Mouse (Mus musculus) T-cell, adult 2 months (primary cell): Measurements from ENCODE around the gene Klc4.

Experiments used
- DNase-seq: peaks from one replicate; pipeline ENCODE4 v3.0.0; 2022; ENCODE audit warnings: low spot score

Gene Klc4

DNA sequence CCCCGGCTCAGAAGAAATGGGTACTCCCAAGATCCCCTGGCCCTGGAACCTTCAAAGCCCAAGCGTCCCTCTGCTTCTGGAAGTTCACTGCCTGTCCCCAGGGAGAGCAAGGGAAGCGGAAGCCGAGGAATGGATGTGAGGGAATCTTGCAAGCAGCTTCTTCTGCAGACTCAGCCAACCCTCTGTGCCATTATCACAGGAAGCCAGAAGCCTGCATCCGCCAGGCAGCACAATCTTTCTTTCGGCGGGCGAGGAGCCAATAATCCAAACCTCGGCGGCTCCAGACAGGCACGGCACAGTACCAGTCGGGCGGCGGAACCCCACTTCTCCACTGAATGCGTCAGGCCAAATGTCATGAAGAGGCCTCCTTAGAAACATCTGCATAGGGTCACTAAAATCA, 24.5 kb downstream of the Klc4 start:
- no peak for DNase-seq

DNA sequence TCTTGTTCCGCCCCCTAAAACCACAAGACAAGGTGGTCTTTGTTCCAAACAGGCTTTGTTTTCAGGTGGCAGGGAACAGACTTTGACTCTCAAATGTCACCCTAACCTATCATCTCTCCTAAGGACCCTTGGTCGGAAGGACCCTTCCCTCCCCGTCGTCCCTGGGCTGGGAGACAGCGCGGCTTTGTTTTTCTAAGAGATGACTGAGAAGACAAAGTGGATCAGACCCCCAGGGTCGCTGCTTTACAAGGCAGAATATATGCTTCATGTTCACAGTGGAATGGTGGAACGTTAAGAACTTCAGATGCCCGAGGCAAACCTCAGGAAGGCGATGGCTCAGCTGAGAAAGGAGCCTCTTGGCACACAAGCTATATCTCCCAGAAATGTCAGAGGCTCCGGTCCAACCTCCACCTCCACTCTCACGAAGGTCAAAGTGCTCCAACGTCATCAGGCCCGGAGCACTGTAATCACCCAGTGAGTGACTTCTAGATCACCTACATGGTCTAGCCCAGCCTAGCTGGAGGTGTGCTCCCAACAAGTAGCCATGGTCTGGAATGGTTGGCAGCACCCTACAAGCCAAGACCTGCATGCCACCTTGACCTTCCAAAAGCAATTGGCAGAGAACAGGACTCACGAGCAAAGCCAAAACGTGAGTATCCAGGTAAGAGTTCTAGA, 26.0 kb downstream of the Klc4 start:
- no peak for DNase-seq

DNA sequence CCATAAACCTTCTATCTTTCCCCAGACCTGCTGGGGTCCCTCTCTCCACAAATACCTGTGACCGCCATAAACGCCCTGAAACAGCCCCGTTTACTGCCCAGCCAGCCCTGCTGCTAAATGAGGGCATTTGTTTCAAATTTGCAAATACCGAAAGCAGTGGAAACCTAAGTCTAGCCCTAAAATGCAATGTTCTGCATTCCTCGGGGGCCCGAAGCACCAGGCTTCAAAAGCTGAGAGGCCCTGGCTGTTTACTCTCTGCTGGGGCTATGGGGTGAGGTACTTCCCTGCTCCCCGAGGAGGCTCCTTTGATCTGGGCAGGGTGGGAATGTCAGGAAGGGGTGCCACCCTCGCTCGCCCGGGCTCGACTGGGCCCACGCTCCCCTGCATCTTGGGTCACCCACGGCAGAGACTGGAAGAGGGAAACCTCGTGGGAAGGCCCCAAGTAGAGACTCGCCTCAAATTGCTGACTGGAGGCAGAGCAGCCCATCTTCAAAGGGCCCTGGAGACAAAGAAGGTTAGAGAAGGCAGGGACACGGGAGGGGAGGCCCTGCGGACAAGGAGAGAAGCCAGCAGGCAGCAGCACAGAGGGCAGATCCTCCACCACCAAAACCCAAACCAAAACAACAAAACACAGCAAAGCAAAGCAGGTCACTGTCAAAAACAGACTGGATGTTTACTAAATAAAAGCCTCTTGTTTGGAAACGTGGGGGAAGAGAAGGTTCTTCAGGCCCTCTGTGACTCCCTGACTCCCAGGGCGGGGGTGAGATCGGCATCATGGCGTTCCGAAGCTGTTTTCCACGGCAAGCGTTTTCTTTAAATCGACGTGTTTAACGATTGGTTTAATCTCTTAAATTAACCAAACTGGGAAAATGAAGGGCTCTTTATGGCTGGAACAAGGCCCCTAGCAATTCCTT, 26.8 kb downstream of the Klc4 start:
- no peak for DNase-seq

DNA sequence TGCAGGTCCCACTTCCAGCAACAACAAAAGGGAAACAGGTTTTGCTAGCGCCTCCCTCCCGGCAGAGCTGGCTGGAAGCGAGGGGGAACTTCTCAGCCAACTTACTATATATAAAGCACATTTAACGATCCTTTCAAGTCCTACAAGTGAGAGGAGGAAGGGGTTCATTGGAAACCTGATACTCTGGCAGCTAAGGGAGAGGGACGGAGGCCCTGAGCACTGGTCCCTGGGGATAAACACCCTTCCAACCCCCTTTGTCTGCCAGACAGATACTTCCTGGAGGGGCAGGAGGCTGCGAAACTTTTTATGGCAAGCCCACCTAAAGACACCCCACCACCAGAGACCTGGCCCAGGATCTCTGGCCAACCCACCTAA, 27.4 kb downstream of the Klc4 start:
- no peak for DNase-seq

DNA sequence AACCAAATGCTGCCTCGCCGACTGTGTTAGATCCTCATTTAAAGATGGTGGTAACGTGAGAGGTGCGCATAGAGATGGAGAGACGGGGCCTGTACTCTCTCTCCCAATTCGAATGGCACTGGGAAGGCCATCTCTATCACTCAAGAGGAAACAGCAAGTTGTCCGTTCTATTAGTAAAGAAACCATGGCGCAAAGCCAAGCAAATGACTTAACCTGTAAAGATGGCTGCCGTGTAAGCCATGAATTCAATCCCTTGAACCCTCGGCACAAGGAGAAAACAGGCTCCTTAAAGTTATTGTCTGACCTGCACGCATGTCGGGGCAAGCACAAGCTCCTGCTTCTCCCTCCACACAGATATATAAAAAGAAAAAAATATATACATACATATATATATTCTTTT, 28.0 kb downstream of the Klc4 start:
- no peak for DNase-seq

DNA sequence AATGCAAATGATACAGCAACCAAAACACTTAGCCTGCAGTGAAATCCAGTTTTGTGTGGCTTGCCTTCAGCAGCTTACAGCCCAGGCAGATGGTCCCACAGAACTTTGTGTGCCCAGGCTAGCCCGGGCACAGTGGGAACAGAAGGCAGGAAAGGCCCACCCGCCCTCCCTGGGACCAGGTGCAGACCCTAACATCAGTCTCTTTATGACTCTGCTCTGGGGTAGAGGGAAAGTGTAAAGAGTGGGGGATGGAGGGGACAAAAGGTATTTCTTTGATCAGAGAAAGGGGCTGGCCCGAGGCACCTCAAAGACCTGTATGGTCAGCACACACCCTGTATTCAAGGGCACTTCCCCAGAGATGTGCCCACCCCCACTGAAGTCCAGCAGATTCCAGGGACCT, 32.6 kb downstream of the Klc4 start:
- DNase-seq: no peak

DNA sequence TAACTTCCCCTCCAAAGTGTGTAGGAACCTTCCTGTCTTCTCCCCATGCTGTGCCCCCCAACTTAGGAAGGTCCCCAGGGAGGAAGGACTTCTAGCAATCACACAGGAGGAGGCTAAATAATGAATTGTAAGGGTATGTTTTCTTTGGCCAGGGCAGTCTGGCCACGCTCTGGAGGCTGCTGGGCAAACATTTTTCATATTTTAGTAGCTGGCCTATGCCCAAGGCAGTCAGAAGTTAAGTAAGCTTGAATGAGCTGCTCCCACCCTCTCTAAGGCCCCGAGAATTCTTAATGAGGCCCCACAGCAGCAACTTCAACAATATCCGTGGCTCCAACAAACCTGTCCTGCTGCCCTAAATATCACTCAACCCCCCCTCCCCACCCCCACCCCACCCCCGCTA, 33.0 kb downstream of the Klc4 start:
- DNase-seq: no peak

DNA sequence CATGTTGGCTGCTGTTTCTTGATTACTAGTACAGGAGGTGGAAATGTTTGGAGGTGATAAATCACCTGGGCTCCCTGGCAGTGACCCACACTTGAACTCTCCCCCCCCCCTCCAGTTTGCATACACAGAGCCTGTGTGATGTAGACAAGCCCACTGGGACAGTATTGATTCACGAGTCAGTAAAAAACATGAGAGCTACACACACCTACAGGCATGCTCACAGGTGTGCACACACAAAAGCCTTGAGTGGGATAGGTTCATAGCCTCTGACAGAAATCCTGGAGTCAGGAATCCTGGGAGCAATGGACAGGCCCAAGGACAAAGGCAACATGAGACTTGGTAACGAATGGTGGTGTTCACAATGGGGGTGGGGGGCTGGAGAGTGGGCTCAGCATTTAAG, 33.6 kb downstream of the Klc4 start:
- DNase-seq: no peak

DNA sequence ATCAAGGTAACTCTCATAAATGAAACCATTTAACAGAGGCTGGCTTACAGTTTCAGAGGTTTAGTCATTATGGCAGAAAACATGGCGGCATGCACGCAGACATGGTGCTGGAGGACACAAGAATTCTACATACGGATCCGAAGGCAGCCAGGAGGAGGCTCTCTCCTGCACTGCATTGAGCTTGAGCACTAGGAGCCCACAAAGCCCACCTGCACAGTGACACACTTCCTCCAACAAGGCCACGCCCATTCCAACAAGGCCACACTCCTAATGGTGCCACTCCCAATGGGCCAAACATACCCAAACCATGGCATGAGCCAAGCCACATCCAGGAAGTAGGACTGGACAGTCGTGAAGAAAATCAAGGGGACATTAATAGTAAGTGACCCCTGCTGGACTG, 34.5 kb downstream of the Klc4 start:
- no peak for DNase-seq

DNA sequence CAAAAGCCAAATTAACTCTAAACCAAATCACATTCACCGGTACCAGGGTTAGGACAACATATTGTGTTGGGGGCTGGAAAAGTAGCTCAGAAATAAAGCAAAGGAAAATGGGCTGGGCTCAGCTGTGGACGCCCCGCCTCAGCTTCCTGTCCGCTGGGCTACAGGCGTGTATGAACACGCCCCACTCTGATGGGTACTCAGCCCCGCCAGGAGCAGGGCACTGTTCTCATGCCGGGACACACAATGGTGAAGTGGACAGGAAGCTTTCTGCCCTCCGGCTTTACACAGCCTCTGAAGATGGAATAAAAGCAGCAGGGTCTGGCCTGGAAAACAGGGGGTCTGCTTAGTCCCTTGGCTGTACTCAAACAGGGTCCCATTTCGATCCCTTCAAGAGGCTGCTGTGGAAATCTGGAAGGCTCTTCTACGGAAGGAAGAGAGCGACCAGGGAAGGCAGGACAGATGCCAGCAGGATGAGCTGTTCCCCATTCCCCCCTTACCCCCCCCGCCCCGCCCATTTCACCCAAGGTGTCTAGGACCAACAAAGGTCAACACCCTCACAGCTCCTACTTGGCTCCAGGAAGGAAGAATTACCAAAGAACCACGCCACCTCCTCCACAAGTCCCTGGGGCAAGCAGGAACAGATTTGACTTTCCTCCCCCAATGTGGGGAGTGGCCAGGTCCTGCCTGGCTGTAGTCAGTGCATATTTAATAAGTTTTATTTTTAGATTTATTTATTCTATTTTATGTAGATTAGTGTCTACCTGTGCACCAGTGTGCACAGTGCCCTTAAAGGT, 35.9 kb downstream of the Klc4 start:
- no peak for DNase-seq

DNA sequence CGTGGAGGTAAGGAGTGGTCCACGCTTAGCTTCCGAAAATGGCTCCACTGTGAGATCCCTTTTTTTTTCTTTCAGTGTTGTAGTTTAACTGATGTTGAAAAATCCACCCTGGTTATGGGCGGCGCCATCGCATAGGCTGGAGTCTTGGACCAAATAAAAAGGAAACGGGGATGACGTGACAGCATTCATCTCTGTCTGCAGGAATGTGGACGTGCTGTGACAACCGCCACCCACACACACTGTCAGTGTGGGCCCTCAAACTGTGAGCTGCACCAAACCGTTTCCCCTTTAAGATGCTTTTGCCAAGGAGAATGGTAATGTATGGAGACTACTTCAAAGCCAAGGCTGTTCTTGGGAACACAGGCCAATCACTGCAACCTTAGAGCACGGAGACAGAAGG, 39.8 kb downstream of the Klc4 start:
- DNase-seq: no peak

DNA sequence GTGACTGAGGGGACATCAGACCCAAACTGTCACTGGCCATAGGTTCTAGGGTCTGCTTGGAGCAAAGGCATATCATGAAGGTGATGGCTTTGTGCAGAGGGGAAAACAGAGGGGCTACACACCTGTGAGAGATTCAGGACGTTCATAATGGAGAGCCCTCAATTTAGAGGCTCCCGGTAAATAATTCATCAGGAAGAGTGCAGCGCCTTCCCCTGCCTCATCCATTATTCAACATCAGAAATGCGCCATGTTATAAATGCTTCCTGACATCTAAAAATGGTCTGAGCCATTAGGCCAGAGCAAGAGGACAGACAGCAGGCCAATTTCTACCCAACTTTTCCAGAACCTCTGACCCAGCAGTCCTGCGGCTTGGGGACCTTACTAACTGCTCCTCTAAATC, 40.7 kb downstream of the Klc4 start:
- no peak for DNase-seq

DNA sequence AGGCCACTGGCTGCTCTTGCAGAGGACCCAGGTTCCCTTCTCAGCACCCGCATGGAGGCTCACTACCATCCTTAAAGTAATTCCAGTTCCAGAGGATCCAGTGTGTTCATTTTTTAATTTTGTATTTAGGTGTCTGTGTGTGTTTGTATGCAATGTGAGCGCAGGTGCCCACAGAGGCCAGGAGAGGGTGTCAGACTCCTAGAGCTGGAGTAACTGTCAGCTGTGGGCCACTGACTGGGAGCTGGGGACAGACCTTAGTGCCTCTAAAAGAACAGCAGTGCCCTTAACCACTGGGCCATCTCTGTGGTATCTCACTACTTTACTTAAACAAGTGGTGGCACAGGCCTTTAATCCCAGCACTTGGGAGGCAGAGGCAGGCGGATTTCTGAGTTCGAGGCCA, 42.6 kb downstream of the Klc4 start:
- DNase-seq: no peak

DNA sequence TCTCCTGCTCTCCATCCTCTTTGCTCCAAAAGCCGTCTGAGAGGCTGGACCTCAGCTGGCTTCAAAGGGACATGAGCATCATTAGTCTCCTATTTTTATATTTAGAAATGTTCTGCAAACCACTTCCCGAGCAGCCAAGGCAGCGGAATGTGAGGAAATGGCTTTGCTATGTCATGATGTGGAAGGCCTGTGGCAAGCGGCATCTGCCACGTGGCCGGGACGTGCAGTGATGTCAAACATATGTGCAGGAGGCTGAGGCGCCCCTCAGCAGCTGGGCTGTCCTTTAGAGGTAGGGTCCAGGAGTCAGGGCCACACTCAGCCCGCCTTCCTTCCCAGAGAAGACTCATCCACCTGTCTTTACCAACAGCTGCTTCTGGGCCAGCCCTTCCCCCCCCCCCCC, 43.6 kb downstream of the Klc4 start:
- DNase-seq: no peak

DNA sequence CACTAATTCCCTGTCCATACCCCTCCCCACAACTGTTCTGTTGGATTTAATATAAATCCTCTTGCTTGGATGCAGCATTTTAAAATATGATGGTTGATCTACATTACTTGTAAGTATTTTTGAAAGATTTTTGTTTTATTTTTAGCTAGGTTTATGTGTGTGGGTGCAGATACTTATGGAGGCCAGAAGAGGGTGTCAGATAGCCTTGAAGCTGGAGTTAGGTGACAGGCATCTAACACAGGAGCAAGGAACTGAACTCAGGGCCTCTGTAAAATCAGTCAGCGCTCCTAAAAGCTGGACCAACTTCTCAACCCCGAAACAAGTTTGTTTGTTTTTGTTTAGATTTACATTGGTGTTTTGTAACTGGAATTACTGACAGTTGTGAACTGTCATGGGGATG, 45.3 kb downstream of the Klc4 start:
- no peak for DNase-seq

DNA sequence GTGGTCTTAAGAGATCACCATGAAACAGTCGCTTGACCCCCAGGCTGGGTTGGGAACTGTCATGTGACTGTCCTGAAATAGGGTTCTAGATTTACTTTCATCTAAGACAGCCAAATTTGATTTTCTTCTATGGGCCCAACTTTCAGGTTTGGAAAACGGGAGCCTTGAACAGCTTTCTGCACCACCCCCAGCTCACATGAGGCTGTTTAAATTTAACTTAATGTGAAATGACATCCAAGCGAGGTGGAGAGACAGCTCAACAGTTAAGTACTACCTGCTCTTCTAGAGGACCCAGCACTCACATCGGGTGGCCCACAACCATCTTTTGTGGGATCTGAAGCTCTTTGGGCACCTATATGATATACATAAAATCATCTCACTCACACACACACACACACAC, 46.9 kb downstream of the Klc4 start:
- DNase-seq: no peak

DNA sequence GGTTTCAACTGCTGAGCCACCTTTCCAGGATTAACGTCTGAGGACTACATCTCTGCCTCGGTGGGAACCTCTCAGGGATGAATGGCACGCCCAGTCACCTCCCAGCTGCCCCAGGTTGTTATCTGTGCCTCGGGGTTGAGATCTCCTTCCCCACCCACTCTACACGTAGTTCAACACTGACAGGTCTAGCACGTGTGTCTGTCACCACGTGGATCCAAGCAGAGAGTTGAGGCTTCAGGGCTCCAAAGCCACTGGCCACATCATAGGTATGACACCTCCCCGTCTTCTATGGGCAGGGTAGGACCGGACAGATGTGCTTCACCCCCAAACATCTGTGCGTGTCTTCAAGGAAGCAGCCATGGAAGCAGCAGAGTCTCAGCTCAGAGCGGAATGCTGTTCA, 47.9 kb downstream of the Klc4 start:
- DNase-seq: no peak

DNA sequence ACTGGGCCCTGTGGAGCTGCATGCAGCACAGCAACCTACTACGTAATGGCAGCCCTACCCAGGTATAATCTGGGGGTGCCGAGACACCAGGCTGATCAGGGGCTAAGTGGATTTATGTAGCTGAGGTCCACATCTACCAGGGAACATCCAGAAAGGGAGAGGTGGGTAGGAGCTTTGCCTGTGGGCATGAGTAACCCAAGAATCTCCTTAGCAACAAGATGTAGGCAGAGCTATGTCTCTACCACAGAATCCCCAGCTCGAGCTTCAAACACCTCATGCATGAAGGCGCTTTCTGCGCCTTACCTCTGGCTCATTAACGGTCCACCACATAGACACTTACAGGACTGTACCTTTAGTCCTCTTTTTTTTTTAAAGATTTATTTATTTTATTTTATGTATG, 50.5 kb downstream of the Klc4 start:
- no peak for DNase-seq

DNA sequence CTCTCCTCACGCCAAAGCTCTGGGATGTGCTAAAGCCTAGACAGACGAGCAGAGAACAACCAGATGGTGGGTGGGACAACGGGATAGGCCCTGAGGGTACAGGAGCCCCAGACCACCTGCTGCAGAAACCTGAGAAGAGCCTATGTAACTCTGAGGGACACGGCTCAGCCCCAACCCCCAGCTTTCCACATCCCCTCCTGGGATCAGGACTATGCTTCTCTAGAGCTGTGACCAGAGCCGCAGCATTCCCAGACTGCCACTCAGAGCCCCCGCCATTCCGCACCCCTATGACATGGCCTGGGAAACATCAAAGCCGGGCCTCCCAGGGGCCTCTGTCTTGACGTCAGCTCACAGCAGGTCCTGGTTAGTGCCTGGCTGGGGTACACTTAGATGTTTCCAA, 51.2 kb downstream of the Klc4 start:
- no peak for DNase-seq

DNA sequence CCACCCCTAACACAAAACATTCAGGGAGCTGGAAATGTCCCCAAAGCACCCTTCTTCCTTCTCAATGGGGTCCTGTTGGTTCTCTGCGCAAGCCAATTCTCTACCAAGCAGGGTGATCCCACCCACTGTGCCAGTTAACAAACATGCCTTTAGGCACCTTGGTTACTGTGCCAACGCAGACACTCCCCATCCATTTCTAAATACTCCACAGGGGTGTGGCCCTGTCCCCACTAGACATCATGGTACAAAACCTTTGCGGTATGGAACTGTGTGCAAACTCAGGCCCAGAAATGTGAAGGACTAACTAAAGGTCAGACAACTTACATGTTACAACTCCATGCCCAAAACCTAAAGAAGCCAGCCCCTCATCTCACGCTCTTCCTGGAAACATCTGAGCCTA, 52.7 kb downstream of the Klc4 start:
- no peak for DNase-seq

DNA sequence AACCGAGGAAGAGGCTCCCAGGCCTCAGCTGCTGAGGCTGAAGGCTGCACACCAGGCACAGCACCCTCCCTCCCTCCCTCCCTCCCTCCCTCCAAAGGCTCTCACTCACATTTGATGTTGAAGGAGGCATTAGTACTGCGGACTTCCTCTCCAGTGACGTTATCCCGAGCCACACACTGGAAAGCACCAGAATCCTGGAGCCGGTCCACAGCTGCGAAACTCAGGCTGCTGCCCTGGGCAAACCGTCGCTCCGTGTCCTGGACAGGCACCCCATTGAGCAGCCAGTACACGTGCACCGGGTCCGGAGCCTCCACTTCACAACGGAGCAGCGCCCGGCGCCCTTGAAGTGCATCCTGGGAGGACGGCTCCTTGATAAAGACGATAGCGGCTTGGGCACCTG, 54.4 kb downstream of the Klc4 start:
- DNase-seq: no peak

DNA sequence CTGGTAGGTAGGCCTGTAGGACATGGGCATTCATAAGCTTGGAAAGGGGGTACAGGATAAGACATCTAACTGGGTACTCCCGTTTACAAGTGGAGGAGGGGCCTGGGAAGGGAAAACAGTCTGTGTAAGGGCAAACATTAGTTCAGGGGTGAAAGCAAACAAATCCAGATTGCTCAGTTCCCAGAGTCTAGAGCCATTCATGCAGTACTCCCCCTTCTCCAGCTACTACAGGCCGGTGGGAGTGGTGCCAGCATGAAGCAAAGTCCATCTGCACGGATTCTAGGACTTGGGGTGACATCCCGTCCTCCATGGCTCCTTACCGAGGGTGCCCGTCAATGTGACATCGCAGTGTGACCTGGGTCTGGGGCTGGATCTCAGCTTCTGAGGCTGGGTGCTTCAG, 55.4 kb downstream of the Klc4 start:
- no peak for DNase-seq
